22 mouse cellular contexts compared by ENCODE assay signal in the genomic region with DNA sequence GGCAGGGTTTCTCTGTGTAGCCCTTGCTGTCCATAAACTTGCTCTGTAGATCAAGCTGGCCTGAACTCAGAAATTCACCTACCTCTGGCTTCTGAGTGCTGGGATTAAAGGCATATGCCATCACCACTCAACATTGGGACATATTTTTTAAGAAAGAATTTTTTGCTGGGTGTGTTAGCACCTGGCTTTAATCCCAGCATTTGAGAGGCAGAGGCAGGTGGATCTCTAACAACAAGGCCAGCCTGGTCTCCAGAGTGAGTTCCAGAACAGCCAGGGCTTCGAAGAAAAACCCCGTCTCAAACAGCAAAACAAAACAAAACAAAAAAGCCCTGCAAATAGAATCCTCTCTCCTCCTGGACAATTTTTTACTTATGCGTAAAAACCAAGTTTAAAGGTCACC.
"Had no signal": no experiment of that assay in that cellular context is flagged by ENCODE, and none has a peak within 500 bp of the region (broad histone marks: within the 10 kb centered on the region; RNA-seq: fewer than 3 reads in every experiment).

No protein-coding gene starts in this region.

- H3K27ac ChIP-seq: limb, embryonic 10.5 days; limb, embryonic 12.5 days; limb, embryonic 13.5 days; limb, embryonic 15.5 days; liver, embryonic 12.5 days; liver, embryonic 13.5 days; liver, embryonic 14.5 days; liver, embryonic 15.5 days; lung, embryonic 15.5 days; macrophage; midbrain, embryonic 10.5 days; midbrain, embryonic 12.5 days; midbrain, embryonic 13.5 days; midbrain, embryonic 15.5 days; neural tube, embryonic 12.5 days had no signal

- ATAC-seq: liver, embryonic 12.5 days; liver, postnatal 0 days; lung, postnatal 0 days; midbrain, embryonic 13.5 days; midbrain, embryonic 15.5 days; midbrain, embryonic 16.5 days had no signal

- H3K4me3 ChIP-seq: limb, embryonic 10.5 days; limb, embryonic 12.5 days; limb, embryonic 13.5 days; limb, embryonic 15.5 days; liver, embryonic 12.5 days; liver, embryonic 13.5 days; liver, embryonic 15.5 days; lung, embryonic 15.5 days; megakaryocyte, embryonic 14.5 days; midbrain, embryonic 10.5 days; midbrain, embryonic 12.5 days; midbrain, embryonic 13.5 days; midbrain, embryonic 15.5 days; neural tube, embryonic 12.5 days had no signal

- H3K4me1 ChIP-seq: lung, embryonic 15.5 days; midbrain, embryonic 12.5 days; midbrain, embryonic 15.5 days; neural tube, embryonic 12.5 days had no signal

- H3K9me3 ChIP-seq: limb, embryonic 10.5 days; limb, embryonic 15.5 days; liver, embryonic 15.5 days; lung, embryonic 15.5 days; midbrain, embryonic 15.5 days; neural tube, embryonic 12.5 days had no signal

- H3K4me2 ChIP-seq: limb, embryonic 12.5 days; limb, embryonic 13.5 days; limb, embryonic 15.5 days; liver, embryonic 11.5 days; liver, embryonic 12.5 days; liver, embryonic 13.5 days; liver, embryonic 15.5 days; lung, embryonic 14.5 days; lung, embryonic 15.5 days; midbrain, embryonic 11.5 days; midbrain, embryonic 12.5 days; midbrain, embryonic 13.5 days; midbrain, embryonic 15.5 days; neural tube, embryonic 12.5 days had no signal

- H3K27me3 ChIP-seq: limb, embryonic 12.5 days; limb, embryonic 13.5 days; limb, embryonic 15.5 days; lung, embryonic 15.5 days had no signal

- H3K9ac ChIP-seq: limb, embryonic 12.5 days; limb, embryonic 13.5 days; limb, embryonic 15.5 days; liver, embryonic 12.5 days; liver, embryonic 13.5 days; liver, embryonic 14.5 days; liver, embryonic 15.5 days; liver, postnatal 0 days; lung, embryonic 14.5 days; lung, embryonic 15.5 days; midbrain, embryonic 12.5 days; midbrain, embryonic 13.5 days; midbrain, embryonic 15.5 days; neural tube, embryonic 12.5 days had no signal

- H3K36me3 ChIP-seq: limb, embryonic 10.5 days; limb, embryonic 12.5 days; limb, embryonic 13.5 days; limb, embryonic 15.5 days; liver, embryonic 12.5 days; liver, embryonic 13.5 days; liver, embryonic 15.5 days; lung, embryonic 15.5 days; midbrain, embryonic 10.5 days; midbrain, embryonic 12.5 days; midbrain, embryonic 13.5 days; midbrain, embryonic 15.5 days; neural tube, embryonic 12.5 days had no signal
